Mouse (Mus musculus): Measurements from ENCODE around the gene Fam171a1. TPM values are rescaled to one million over a fixed set of nuclear protein-coding genes. Genes with fewer than 3 reads are reported as not detected.

The Fam171a1 gene
- polyA plus RNA-seq, 1 experiment, result 21.7 TPM

GRCm38 (mm10) chr2:3135297-3135684 lies 21.3 kb downstream of the Fam171a1 start:
- Histone ChIP-seq H3K27ac (ENCODE audit: insufficient read depth, low read depth, low read length) (peak overlapping the region; percentile 42), H3K36me3 (ENCODE audit: control insufficient read depth, insufficient read depth, low read length) (no peaks in the 10 kb centered on the region), H3K4me1 (ENCODE audit: control insufficient read depth, insufficient read depth, low read length) (peaks cover 41% of the 10 kb centered on the region), H3K4me3 (ENCODE audit: insufficient read depth, low read depth, low read length) (no peak overlapping the region), H3K27me3 (replicated peaks; ENCODE audit: control insufficient read depth, insufficient read depth, low read length) (no peaks in the 10 kb centered on the region)
- no peak for DNase-seq
- 37% methylated on average over 2 of the region's 2 CpGs for WGBS
- TF ChIP-seq CTCF (conservative IDR thresholded peaks at IDR 0.05; ENCODE audit: insufficient read depth, insufficient read length, low read depth, low read length) (no peak), POLR2A (IDR thresholded peaks at IDR 0.05; ENCODE audit: low read depth, low read length) (no peak)

GRCm38 (mm10) chr2:3138308-3138707 lies 24.3 kb downstream of the Fam171a1 start:
- TF ChIP-seq CTCF (conservative IDR thresholded peaks at IDR 0.05; ENCODE audit: insufficient read depth, insufficient read length, low read depth, low read length), result no peak
- TF ChIP-seq POLR2A (IDR thresholded peaks at IDR 0.05; ENCODE audit: low read depth, low read length), result no peak

GRCm38 (mm10) chr2:3139065-3139464 lies 25.0 kb downstream of the Fam171a1 start:
- no peak overlapping the region for H3K4me3 ChIP-seq (ENCODE audit: insufficient read depth, low read depth, low read length)
- no peaks in the 10 kb centered on the region for H3K27me3 ChIP-seq (replicated peaks; ENCODE audit: control insufficient read depth, insufficient read depth, low read length)
- H3K36me3 ChIP-seq (ENCODE audit: control insufficient read depth, insufficient read depth, low read length), result no peaks in the 10 kb centered on the region
- H3K4me1 ChIP-seq (ENCODE audit: control insufficient read depth, insufficient read depth, low read length), result peaks cover 32% of the 10 kb centered on the region
- TF ChIP-seq POLR2A (IDR thresholded peaks at IDR 0.05; ENCODE audit: low read depth, low read length) (no peak), CTCF (conservative IDR thresholded peaks at IDR 0.05; ENCODE audit: insufficient read depth, insufficient read length, low read depth, low read length) (no peak)
- H3K27ac ChIP-seq (ENCODE audit: insufficient read depth, low read depth, low read length), result no peak overlapping the region
- no peak for DNase-seq
- 87% methylated on average over 2 of the region's 2 CpGs for WGBS

More at GRCm38 (mm10) chr2:3138308-3138707, 24.3 kb downstream of the Fam171a1 start:
- 33% methylated on average over 2 of the region's 2 CpGs for WGBS
- Histone ChIP-seq H3K27me3 (replicated peaks; ENCODE audit: control insufficient read depth, insufficient read depth, low read length) (no peaks in the 10 kb centered on the region), H3K36me3 (ENCODE audit: control insufficient read depth, insufficient read depth, low read length) (no peaks in the 10 kb centered on the region), H3K27ac (ENCODE audit: insufficient read depth, low read depth, low read length) (peak overlapping the region; percentile 83), H3K4me3 (ENCODE audit: insufficient read depth, low read depth, low read length) (no peak overlapping the region), H3K4me1 (ENCODE audit: control insufficient read depth, insufficient read depth, low read length) (peaks cover 36% of the 10 kb centered on the region)
- DNase-seq, result peak; percentile 92

- no peak for DNase-seq
- Histone ChIP-seq H3K4me1 (ENCODE audit: control insufficient read depth, insufficient read depth, low read length) (peaks cover 27% of the 10 kb centered on the region), H3K27ac (ENCODE audit: insufficient read depth, low read depth, low read length) (no peak overlapping the region), H3K27me3 (replicated peaks; ENCODE audit: control insufficient read depth, insufficient read depth, low read length) (no peaks in the 10 kb centered on the region), H3K36me3 (ENCODE audit: control insufficient read depth, insufficient read depth, low read length) (no peaks in the 10 kb centered on the region), H3K4me3 (ENCODE audit: insufficient read depth, low read depth, low read length) (no peak overlapping the region)
- 64% methylated on average over 3 of the region's 3 CpGs for WGBS
- no peak for TF ChIP-seq CTCF (conservative IDR thresholded peaks at IDR 0.05; ENCODE audit: insufficient read depth, insufficient read length, low read depth, low read length)
- no peak for TF ChIP-seq POLR2A (IDR thresholded peaks at IDR 0.05; ENCODE audit: low read depth, low read length)
Observed at GRCm38 (mm10) chr2:3139578-3139977, 25.6 kb downstream of the Fam171a1 start.

- Histone ChIP-seq H3K27me3 (replicated peaks; ENCODE audit: control insufficient read depth, insufficient read depth, low read length) (no peaks in the 10 kb centered on the region), H3K4me3 (ENCODE audit: insufficient read depth, low read depth, low read length) (no peak overlapping the region), H3K4me1 (ENCODE audit: control insufficient read depth, insufficient read depth, low read length) (peaks cover 19% of the 10 kb centered on the region), H3K27ac (ENCODE audit: insufficient read depth, low read depth, low read length) (no peak overlapping the region), H3K36me3 (ENCODE audit: control insufficient read depth, insufficient read depth, low read length) (no peaks in the 10 kb centered on the region)
- WGBS, result 32% methylated on average over 5 of the region's 5 CpGs
- DNase-seq, result no peak
- TF ChIP-seq CTCF (conservative IDR thresholded peaks at IDR 0.05; ENCODE audit: insufficient read depth, insufficient read length, low read depth, low read length), result no peak
- TF ChIP-seq POLR2A (IDR thresholded peaks at IDR 0.05; ENCODE audit: low read depth, low read length), result no peak
Observed at GRCm38 (mm10) chr2:3140585-3140984, 26.6 kb downstream of the Fam171a1 start.

GRCm38 (mm10) chr2:3141804-3142203 lies 27.8 kb downstream of the Fam171a1 start:
- no peaks in the 10 kb centered on the region for H3K36me3 ChIP-seq (ENCODE audit: control insufficient read depth, insufficient read depth, low read length)
- no peak overlapping the region for H3K4me3 ChIP-seq (ENCODE audit: insufficient read depth, low read depth, low read length)
- H3K27me3 ChIP-seq (replicated peaks; ENCODE audit: control insufficient read depth, insufficient read depth, low read length), result no peaks in the 10 kb centered on the region
- DNase-seq, result no peak
- H3K27ac ChIP-seq (ENCODE audit: insufficient read depth, low read depth, low read length), result no peak overlapping the region
- TF ChIP-seq POLR2A (IDR thresholded peaks at IDR 0.05; ENCODE audit: low read depth, low read length), result no peak
- no peak for TF ChIP-seq CTCF (conservative IDR thresholded peaks at IDR 0.05; ENCODE audit: insufficient read depth, insufficient read length, low read depth, low read length)
- H3K4me1 ChIP-seq (ENCODE audit: control insufficient read depth, insufficient read depth, low read length), result peaks cover 16% of the 10 kb centered on the region
- WGBS, result 92% methylated on average over 4 of the region's 4 CpGs

GRCm38 (mm10) chr2:3144291-3144690 lies 30.3 kb downstream of the Fam171a1 start:
- Histone ChIP-seq H3K4me1 (ENCODE audit: control insufficient read depth, insufficient read depth, low read length) (peaks cover 3% of the 10 kb centered on the region), H3K4me3 (ENCODE audit: insufficient read depth, low read depth, low read length) (no peak overlapping the region), H3K36me3 (ENCODE audit: control insufficient read depth, insufficient read depth, low read length) (no peaks in the 10 kb centered on the region), H3K27me3 (replicated peaks; ENCODE audit: control insufficient read depth, insufficient read depth, low read length) (no peaks in the 10 kb centered on the region), H3K27ac (ENCODE audit: insufficient read depth, low read depth, low read length) (no peak overlapping the region)
- DNase-seq, result no peak
- no peak for TF ChIP-seq CTCF (conservative IDR thresholded peaks at IDR 0.05; ENCODE audit: insufficient read depth, insufficient read length, low read depth, low read length)
- no peak for TF ChIP-seq POLR2A (IDR thresholded peaks at IDR 0.05; ENCODE audit: low read depth, low read length)
- 90% methylated on average over 5 of the region's 5 CpGs for WGBS
